Mouse (Mus musculus): ENCODE measurements around the gene Men1.

Men1 gene

DNA sequence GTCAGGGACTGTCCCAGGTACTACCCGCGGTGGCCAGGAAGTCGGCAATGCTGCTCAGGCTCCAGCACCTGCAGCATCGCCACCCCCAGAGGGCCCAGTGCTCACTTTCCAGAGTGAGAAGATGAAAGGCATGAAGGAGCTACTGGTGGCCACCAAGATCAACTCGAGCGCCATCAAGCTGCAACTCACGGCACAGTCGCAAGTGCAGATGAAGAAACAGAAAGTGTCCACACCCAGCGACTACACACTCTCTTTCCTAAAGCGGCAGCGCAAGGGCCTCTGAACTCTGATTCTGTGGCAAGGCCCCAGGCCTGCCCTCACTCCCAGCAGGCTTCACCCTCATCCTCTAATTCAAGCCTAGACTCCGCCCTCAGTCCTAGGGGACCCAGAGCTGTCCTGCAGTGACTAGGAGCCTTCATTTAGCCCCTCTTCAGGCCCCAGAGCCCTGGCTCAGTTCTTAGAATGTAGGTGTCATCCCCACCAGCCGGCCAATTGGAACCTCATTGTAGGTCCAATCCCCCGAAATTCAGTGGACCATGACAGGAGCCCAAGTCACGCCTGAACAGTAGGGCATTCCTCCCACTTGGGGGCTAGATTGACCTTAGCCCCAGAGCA lies 5.2 kb downstream of the Men1 start:
- no peak for DNase-seq (ENCODE audit: low spot score)

DNA sequence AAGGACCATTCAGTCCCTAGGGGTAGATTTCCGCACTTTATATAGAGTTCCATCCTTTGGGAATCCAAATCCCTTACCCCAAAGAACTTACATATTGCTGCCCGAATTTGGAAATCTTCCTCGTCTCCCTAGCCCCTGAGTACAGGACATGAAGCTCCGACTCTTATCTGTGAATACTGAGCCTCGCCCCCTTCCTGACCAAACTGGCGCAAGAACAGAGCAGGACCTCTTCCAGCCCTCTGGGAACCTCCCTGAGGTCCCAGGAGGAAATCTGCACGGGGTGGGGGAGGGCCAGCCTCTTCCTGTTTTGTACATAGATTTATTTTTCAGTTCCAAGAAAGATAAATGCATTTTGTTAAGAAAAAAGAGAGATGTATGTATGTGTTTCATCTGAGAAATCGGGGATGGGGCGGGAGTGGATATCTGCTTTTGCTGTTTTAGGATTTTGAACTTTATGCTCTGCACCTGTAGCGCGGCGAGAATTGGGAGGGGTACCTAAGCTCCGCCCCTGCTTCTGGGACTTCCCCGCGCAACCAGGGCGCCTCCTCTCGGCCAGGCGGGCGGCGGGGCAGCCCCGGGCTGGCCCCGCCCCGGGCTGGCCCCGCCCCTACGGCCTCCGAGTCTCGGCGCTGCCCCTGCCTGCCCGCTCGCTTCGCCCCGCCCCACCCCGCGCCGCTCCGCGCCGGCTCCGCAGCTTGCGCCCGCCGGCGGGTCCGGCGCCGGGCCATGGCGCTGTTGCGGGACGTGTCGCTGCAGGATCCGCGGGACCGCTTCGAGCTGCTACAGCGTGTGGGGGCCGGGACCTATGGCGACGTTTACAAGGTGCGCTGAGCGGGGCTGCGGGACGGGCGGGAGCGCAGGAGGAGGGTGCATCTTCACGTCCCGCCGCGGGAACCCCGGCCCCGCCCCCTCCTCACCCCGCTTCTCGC lies 6.0 kb downstream of the Men1 start, which contains the start of gene Map4k2:
Gene Map4k2 (plus strand): TSS at position 612 of the 929 bp plus-strand sequence.
- peak; percentile 90 for DNase-seq (ENCODE audit: low spot score)

DNA sequence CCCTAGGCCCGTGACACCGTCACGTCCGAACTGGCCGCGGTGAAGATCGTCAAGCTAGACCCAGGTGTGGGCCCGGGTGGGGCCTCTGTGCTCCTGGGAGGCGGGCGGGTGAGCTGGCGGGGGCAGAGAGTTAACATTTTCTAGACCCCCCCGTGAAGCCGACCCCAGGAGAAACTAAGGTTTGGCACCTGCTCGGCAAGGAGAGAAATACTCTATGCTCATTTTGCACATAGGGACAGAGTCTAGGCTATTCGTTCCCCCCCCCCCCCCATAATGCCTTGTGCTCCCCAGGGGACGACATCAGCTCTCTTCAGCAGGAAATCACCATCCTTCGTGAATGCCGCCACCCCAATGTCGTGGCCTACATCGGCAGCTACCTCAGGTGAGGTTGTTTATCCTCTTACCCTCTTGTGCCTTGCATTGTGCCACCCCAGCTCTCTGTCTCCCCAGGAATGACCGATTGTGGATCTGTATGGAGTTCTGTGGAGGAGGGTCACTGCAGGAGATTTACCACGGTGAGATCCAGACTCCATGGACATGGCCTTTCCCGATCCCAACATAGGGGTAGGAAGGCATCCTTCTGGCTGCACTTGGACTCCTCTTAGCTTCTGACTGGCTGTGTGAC lies 6.8 kb downstream of the Men1 start:
- DNase-seq (ENCODE audit: low spot score): no peak

DNA sequence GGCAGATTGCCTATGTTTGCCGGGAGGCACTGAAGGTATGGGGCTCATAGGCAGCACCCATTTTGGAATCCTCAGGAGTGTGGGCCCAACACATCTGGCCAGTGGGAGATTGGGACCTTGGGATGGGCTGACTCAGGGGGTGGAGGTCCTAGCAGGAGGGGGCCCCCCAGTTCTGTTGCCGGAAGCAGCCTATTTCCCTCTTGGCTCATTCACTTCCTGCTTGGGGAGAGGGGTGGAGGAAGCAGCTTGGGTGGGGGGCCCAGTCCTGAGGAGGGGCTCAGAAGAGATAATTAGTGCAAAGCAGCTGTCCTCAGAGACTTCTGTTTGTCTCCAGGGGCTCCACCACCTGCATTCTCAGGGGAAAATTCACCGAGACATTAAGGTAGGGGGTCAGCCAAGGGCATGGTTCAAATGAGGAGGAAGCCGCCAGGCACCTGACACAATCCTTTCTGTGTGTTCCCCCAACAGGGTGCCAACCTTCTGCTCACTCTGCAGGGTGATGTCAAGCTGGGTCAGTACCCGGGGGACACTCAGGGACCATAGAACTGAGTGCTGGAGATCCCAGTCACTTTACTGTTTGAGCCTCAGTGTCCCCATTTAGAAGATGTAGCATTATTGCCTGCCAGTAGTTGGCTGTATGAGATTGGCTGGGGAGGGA lies 7.6 kb downstream of the Men1 start:
- no peak for DNase-seq (ENCODE audit: low spot score)

DNA sequence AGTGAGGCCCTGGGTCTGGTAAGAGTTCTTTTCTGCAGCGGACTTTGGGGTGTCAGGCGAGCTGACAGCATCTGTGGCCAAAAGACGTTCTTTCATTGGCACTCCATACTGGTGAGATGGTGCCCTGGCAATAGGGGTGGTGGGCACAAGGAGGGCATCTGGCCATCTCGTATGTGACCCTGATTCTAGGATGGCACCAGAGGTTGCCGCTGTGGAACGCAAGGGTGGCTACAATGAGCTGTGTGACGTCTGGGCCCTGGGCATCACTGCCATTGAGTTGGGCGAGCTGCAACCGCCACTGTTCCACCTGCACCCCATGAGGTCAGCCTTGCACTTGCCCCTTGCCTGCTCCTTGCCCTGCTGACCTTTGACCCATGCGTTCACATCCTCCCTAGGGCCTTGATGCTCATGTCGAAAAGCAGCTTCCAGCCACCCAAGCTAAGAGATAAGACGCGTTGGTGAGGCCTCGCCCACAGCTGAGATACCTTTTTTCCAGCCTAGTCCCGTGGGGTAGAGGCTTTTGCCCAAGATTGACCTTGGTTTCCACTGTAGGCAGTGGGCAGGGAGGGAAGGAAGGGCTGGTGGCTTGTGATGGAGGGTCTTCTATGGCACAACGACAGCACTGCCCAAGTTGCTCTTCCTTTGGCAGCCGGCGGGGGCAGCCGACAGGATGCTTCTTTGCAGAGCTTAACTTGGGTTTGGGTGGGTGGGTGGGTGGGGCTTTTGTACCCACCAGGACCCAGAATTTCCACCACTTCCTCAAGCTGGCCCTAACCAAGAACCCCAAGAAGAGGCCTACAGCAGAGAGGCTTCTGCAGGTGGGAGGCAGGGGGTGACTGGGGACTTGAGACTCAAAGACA lies 8.5 kb downstream of the Men1 start:
- DNase-seq (ENCODE audit: low spot score): no peak

DNA sequence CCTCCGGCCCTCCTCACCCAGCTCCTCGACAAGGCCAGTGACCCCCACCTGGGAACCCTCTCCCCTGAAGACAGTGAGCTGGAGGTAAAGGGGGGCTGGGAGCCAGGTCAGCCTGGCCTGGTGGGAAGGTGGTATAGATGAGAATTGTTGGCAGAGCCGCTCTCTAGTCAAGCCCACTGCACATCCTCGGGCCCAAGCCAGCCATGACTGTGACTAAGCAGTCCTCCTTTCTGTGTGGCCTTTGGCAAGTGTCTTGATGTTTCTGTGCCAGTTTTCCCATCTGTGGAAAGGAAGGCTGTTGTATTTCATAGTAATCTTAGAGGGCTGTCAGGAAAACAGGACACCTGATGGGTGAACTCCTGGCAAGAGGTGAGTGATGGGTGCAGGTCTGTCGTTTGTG lies 9.2 kb downstream of the Men1 start:
- no peak for DNase-seq (ENCODE audit: low spot score)

DNA sequence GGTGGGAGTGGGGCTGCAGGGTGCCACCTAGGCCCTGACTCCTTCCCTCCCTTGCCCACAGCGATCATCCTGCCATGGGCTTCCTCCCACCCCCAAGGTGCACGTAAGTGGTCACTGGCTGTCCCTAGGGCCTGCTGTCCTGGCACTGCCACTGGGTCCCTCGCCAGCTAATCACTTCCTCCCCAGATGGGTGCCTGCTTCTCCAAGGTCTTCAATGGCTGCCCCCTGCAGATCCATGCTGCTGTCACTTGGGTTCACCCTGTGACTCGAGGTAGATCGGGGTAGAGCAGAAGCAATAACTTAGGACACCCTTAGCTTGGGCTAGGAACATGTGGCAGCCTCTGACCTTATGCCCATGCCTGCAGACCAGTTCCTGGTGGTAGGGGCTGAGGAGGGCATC lies 11.2 kb downstream of the Men1 start:
- no peak for DNase-seq (ENCODE audit: low spot score)

DNA sequence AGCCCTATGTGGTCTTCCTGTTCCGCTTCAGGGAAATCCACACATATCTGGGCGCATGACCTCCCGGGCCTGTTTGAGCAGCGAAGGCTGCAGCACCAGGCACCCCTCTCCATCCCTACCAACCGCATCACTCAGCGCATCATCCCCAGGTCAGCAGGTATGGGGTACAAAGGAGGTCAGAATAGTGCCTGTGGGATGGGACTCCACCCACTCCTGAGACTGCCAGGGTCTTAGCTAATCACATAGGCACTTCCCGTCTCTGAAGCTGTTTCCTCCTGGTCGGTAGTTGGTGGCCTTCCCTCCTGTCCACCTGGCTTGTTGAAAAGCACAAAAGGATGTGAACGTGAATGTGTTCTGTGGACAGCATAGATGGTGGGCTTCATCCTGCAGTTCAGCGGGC lies 11.9 kb downstream of the Men1 start:
- no peak for DNase-seq (ENCODE audit: low spot score)

DNA sequence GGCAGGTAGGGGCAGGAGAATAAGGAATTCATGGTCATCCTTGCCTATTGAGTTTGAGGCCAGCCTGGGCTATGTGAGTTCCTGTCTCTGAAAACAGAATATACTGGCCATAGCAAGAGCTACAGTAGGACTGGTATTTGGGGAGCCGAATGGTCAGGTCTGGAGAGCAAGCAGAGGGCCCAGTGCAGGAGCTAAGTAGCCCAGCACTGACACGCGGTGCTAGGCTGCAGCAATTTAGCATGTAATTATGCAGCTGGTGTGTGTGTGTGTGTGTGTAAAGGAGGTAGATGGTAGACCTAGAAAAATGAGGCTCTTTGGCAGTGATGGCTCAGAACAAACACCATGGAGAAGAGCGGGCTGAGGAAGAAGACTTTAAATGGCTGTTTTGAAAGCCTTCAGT lies 12.8 kb downstream of the Men1 start:
- no peak for DNase-seq (ENCODE audit: low spot score)

DNA sequence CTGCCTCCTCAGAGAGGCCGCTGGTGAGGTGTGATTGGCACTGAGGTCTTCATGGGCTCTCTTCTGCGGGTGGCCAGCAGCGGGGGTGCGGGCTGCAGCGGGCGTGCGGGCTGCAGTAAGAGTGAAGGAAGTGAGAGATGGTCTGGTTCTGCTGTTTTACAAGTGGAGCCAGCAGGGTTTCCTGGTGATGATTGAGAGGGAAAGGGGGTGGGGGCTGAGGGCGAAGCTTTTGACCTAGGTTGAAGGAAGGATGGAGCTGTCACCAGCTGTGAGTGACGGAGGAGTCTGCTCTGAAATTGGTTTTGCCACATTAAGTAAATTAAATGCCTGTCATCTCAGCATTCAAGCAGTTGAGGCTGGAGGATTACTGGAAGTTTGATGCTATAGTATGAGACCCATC lies 13.9 kb downstream of the Men1 start:
- DNase-seq (ENCODE audit: low spot score): no peak

DNA sequence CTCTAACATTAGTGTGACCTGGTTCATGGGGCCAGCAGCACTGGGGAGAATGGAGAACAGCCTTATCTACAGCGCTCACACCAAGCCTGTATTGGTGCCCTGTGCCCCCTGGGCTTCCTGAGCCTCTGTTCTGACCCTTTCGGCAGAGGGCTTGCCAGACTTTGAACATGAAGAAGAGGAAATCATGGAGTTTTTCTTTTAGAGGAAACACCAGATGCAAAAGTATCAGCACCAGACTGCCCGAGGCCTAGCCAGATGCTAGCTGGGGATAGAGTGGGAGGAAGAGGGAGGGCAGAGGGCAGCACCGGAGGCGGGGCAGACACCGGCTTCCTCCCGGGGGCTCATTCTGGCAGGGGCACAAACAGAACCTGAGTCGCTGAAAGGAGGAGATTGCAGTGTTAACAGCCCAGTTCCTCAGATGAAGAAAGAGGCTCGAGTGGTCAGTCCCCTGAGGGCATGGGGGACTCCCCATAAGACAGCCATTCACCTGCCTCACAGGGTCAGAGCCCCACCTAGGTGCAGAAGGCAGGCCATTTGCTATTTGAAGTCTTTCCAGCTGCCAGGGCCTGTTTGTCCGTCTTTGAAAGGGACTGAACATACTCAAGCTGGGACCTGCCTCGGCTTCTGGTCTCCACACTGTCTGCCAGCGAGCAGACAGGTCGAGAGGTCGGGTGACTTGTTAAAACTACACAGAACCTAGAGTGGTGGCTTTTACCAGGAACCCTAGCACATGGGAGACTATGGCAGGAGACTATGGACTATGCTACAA lies 14.6 kb downstream of the Men1 start:
- no peak for DNase-seq (ENCODE audit: low spot score)

DNA sequence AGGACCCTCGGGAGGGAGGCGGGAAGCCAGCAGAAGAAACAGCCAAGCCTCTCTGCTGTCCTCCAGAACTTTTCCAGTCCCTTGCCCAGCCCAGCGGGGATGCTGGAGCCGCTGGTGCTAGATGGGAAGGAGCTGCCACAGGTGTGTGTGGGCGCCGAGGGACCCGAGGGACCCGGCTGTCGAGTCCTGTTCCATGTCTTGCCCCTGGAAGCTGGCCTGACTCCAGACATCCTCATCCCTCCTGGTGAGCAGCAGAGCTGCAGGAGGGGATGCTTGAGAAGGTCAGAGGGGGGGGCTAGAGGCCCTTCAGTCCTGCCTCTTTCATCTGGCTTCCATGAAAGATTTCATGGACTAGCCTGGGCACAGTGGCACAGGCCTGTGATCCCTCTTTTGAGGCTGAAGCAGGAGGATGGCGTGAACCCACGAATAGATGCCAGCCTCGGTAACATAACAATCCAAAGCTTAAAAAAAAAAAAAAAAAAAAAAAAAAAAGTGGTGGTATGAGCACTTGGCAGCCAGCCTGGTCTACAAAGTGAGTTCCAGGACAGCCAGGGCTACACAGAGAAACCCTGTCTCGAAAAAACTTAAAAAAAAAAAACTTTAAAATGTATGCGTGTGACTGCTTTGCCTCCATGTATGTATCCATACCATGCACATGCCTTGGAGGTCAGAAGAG lies 16.8 kb downstream of the Men1 start:
- no peak for DNase-seq (ENCODE audit: low spot score)

DNA sequence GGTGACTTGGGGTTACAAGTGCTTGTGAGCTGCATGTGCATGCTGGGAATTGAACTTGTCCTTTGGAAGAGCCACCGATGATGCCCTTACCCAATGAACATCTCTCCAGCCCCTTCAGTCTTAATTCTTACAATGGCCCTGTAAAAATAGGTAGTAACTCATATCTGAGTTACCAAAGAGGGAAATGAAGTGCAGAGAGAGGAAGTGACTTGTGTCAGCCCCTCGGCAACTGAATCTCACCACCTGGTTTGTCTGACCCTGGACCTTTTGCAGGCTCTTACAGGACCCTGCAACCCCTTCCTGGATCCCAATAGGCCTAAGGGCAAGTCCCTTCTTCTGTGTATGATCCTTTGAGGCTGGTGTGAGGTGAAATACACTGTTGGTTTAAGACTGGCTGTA lies 17.3 kb downstream of the Men1 start:
- DNase-seq (ENCODE audit: low spot score): no peak

DNA sequence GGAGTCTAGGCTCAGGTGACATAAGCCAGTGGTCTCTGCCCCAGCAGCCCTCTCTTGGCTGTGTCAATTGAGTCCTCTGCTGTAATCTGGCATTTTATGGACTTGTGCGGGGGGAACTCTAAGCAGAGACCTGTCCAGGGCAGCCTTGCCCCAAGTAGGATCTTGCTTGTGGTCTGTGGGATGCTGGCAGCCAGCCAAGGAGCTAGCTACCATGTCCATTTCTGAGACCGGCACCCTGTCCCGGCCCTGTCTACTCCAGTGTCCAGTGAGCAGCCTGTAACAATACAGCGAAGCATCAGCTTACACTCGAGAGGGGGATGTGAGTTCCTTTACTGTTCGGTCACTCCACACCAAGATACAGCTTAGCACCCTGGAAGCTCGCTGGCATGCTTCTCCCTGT lies 19.3 kb downstream of the Men1 start:
- no peak for DNase-seq (ENCODE audit: low spot score)

DNA sequence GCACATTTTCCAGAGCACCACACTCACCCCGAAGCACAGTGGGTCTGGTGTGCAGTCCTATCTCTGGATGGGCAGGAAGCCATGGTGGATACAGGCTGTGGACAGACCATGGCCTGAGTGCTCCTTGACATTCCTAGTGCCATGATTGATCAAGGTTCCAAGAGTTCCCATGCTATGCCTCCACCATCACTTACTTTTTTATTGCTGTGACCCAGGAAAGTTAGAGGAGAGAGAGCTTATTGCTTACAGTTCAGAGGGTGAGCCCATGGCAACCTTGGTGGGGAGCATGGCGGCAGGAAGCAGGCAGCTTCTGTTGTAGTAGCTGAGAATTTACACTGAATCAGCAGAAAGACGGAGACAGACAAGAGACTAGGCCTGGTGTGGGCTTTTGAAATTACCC lies 26.5 kb downstream of the Men1 start:
- no peak for DNase-seq (ENCODE audit: low spot score)

DNA sequence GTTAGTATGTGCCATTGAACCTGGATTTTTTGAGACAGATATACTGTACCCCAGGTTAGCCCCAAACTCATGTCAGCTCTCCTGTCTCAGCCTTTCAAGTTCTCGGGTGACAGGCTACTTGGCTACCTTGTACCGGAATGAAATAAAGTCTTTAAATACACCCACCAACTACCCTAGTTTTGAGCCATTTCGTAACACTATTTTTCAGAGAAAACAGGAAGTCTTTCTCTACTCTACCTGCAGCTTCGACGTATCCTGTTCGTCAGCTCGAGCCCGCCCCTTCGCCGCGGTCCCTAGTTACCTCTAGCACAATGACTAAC lies 28.3 kb downstream of the Men1 start:
- no peak for DNase-seq (ENCODE audit: low spot score)

DNA sequence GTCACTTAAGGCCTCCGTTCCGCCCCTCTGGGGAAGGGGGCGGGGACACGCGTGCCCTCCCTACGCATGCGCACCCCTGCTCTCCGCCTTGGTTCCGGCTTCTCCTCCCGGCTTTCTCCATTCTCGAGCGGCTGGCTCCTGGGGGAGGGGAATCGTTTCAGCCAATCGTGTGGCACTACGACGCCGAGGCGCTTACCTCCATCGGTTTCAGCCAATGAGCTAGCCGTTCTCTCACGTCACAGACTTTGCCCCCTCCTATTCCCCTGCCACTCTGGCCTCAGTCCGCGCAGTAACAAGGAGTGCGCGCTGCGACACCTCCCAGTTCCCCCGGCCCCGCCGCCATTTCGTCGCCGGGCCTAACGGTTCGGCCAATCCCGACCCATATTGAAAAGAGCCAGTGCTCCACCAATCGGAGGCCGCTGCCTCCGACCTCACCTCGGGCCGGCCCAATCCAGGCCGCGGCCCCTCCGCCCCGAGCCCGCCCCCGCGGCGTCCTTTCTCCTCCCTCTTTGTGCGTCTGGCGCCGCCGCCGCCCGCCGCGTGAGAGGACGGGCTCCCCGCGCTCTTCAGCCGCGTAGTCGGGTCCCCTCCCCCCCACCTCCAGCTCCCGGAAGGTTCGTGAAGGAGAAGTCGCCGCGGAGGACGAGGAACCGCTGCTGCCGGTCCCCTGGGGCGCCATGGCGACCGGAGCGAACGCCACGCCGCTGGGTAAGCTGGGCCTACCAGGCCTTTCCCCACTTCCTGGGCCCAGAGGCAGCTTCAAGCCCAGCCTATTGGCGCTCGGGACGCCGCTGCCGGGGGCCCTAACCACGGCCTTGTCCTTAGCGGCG lies 28.8 kb downstream of the Men1 start, which contains the start of gene Sf1:
Gene Sf1 (plus strand): TSS at position 280 of the 830 bp plus-strand sequence.
- peak; percentile 100 for DNase-seq (ENCODE audit: low spot score)

DNA sequence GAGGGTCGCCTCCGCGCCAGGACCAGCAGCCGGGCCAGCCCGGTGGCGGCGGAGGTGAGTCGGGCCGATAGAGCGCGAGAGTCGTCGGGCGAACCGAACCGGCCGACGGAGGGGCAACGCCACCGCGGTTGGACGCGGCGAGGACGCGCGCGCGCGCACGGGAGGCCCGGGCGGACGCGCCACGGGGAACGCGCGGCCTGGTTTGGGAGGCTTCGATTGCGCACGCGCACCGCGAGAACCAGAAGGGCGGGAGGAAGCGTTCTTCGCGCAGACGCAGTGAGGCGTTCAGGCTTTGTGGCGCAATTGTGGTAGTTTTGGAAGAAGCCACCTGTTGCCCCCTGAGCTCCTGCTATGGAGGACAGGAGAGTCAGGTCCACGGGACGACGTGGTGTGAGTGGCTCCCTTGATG lies 29.5 kb downstream of the Men1 start:
- peak; percentile 90 for DNase-seq (ENCODE audit: low spot score)

DNA sequence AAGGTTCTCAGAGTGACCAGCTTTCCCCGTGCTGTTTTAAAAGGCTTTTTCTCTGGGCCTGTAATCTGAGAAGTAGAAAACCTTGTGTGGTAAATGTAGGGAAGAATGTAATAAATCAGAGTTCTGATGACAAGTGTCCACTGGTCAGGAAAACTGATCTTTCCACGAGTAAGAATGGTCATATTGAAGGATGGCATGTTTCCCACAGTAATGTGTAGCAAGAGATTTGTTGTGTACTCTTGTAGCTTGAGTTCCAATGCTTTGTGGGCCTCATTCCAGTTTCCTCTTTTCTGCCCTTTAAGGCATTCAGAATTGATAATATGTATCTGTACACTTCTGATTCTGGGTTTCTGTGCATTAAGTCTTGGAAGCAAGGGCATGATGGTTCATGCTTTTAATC lies 30.1 kb downstream of the Men1 start:
- DNase-seq (ENCODE audit: low spot score): no peak
